Mouse (Mus musculus) telencephalon, adult 2 months (tissue): ENCODE data around the gene Arrdc2.
"Not testable (repeated sequence)": the region's sequence is repeated elsewhere in the genome, so short reads cannot be mapped to it uniquely, and the experiment has no call there.

ENCODE experiments used
- DNase-seq: peaks from one replicate; pipeline ENCODE4 v3.0.0-alpha.2; 2011; ENCODE audit warnings: low read depth, low spot score

Arrdc2 gene

DNA sequence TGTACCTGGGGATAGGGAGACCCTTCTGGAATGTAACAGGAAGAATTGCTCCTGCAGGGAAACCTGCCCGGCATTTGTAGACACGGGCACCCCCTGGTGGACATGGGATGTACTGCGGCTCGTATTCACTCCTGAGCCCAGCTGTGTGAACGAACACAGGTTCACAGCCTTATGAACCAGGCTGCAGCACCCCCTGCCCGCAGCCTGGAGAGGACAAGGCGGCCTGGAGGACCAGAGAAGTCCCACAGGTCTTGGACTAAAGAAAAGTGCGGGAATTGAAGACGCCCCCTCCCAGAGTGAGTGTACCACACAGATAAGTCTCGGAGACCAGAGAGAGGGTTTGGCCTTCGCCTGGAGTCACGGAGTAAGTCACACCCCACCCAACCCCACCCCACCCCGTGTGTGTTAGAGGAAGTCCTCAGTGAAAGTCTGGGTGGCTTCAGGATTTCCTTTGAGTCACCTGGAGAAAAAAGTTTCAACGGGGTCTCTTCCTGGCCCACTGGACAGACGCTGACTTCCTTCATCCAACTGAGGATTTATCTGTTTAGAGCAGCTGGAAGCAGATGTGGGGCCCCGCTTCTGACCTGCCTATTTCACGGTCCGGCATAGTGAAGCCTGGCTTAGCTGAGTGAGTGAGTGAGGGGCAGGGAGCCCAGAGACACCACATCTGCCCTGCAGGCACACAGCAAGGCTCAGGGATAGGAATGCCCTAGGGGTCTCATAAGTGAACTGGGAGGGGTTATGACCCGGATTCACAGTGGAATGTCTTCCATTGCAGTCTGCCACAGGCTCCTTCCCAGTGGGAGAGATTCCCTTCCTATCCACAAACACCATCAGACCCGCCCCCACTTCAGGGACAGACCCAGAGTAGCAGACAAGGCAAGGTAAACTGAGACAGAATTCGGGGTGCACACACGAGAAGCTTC is 1.9 kb upstream of the Arrdc2 start:
- peak; percentile 39 for DNase-seq

DNA sequence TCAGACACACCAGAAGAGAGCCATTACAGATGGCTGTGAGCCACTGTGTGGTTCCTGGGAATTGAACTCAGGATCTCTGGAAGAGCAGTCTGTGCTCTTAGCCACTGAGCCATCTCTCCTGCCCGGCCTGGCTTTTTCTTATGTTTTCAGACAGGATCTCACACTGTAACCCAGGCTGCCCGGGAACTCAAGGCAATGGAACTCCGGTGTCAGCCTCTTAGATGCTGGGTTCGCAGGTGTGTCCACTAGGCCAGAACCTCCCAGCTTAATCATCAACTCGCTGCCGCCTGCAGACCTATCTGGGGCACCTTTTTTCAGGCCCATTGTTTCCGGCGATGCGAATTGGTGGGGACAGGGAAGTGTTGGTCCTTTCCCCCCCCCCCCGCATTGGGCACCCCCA is 1.1 kb upstream of the Arrdc2 start:
- no peak for DNase-seq

DNA sequence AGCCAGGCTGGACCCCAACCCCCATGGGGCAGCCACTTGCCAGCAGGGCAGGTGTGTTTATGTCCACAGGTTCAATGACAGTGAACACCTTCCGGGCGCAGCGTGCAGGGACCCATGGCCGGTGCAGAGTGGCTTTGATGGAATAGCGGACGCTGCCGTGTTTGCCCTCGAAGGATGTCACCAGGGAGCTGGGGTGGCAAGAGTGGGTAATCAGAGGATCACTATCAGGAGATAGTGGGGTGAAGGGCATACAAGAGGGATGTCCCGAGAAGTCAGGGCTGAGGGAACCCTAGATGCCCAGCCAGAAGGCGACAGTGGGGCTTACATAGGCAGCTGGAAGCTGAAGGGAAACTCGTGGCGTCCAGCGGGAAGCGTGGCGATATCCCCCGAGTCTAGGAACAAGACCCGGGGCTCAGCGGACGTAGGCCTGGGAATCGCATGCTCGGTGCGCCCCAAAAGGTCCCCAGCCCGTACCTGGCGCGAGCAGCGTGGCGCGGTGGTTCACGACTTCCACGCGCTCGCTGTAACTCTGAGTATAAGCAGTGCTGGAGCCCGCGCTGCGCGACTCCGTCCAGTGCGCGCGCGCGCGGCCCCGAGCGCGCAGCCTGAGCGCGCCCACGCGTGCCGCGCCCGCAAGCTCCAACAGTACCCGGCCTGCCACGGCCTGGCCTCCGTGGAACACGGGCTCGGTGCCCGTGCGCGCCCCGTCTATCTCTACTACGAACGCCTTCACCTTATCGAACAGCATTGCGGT is 689 bp downstream of the Arrdc2 start:
- no peak for DNase-seq

DNA sequence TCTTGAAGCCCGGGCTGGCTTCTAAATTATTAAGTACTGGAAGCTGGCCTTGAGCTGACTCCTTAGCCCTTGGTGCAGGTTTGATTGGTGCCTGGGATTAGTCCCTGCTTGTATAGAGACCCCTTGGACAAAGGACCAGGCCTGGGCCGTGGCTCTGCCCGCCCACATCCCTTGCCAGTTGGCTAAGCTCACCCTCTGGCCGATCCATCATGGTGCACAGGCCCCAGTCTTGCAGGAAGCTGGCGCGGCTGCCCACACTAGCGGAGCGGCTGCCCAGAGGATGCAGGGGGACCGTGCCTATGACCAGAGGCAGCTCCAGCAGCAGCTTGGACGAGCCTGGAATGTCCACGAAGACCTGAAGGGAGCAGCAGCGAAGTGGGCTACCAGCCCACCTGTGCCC is 2.9 kb downstream of the Arrdc2 start:
- DNase-seq: no peak

DNA sequence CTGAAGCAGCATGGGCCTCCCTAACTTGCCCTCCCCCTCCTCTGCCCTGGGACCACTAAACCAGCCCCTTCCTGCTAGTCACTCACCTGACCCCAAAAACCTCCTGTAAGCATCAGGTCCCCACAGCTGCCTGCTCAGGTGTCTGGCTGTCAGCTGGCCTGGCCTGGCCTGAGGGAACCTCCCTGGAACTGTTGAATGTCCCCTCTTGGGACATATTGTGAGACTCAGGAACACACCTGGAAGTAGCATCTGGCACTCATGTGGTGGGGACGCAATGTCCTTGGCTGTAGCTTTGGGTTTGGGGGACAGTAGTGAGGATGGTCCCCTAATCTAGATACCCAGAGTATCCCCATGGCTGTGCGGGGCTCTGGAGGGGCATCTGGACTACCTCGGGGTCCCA is 5.4 kb downstream of the Arrdc2 start:
- no peak for DNase-seq

DNA sequence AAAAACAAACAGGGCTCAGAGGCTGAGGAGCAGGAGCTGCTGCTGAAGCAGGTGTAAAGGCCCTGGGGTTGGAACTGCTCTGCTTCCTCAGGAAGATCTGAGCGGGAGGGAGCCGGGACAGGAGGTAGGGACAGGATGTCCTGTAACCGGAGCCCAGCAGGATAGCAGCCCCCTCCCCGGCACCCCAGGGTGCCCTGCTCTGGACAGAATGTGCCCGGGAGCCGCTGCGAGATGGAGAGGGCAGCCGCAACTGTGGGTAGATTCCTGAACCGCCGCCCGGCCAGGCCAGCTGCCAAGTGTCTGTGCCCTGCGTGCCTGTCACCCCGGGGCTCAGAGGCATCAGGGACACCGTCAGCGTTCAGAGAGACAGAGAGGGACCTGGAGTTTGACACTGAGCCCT is 6.0 kb downstream of the Arrdc2 start:
- DNase-seq: no peak

DNA sequence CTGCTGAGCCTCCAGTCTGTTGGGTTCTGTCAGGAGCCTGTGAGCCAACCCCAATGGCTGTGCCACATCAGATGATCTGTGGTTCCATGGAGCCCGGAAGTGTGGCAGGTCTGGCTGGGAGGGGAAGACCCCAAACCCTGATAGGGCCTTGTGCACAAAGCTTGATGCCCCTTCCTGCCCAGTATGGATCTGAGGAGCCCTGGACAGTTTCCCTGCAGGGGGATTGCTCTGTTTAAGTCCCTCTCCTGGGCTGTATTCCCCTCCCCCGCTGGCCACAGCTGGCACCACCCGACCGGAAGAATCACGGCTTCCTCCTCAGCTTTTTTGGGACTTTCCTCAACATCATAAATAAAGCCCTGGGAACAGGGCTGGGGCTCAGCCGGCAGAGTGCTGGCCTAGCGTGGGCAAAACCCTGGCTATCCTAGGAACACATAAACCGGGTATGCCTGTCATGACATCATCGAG is 6.5 kb downstream of the Arrdc2 start:
- DNase-seq: no peak

DNA sequence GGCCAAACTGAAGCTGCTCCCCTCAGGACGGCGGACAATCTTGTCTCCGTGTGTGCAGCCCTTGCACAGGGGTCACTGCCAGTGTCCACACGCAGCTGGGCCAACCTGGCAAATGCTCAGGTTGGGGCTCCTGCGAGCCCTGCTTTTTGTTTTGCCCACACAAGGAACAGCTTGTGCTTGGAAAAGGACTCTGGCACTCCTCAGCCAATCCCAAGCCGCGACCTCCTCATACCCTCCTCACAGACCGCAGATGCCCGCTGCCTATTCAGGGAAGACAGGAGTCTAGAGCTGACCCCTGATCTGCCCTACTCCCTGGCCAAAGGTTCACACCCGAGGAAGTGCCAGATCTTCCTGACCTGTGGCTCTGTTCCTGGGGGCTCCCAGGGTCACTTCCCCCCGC is 7.1 kb downstream of the Arrdc2 start:
- DNase-seq: no peak

DNA sequence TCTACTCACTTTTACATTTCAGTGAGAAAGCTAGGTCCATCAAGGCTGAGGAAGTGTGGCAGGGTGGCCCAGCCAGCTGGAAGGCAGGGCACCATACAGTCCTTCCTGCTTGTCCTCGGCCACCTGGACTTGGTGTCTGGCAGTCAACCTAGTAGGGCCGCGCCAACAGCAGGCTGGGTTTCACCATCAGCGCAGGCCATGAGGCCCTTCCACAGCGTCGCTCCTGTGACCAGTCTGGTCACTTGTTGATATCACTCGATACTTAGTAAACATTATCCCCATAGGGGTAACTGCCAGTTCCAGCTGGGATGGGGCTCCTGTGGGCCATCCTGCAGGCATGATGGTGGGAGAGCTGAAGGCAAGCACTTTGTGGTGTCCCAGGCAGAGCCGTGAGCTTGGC is 8.0 kb downstream of the Arrdc2 start:
- no peak for DNase-seq

DNA sequence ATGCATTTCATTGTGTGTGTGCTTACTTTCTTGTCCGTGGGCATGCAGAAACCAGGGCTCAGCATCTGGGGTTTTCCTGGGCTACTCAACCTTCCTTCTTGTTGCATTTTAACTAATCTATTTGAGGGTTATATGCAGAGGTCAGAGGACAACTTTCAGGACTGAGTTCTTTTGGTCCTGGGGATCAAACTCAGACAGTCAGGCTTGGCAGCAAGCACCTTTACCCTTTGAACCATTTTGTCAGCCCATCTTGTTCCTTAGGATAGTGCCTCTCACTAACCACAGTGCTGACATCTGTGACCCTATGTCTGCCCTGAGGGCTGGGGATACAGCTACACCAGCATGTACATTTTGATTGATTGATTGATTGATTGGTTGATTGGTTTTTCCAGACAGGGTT is 11.7 kb downstream of the Arrdc2 start:
- no peak for DNase-seq

DNA sequence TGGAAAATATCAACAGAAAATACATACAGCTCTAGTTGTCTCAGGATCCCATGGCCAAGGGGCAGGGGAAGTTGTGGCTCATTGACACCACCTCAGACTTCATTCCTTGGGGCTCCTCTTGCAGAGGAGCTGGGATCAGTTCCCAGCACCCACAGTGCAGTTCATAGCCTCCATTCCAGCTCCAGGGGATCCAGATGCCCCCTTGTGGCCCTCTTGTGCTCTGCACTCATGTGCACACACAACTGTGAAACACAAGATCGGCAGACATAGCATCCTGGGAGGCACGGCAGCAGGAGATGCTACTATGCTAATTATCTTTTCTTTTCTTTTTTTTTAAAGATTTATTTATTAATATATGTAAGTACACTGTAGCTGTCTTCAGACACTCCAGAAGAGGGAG is 12.5 kb downstream of the Arrdc2 start:
- no peak for DNase-seq

DNA sequence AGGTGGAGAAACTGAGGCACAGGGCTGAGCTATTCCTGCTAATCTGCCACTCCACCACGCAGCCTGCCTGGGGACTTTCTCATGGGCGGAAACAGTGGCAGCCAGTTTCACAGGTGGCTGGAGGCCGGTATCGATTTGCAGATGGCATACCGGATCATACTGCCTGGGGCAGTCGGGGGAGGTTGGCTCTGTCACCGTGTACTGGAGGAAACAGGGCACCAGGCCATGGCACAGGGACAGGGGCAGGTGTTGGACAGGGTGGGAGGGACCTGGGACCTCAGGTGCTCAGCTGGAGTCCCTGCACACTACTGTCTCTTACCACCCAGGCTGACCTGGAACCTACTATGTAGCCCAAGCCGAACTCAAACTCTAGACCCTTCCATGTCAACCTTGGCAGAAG is 13.7 kb downstream of the Arrdc2 start:
- no peak for DNase-seq

DNA sequence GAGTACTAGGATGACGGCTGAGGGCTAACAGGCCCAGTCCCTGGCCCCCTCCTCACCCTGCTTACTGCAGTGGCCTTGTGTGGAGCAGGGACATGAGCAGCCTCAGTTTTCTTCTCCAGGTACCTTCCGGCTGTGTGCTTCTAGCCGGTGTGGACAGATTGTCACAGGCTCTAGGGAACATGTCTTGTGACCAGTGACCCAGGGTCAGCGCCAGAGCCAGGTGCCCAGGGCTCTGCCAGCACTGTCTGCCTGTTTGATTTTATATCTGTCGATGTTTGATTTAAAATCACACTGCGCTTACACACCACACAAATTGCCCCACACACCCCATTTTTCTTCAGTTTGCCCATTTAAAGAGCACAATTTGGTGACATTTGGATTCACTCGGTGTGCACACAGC is 15.7 kb downstream of the Arrdc2 start:
- DNase-seq: no peak

DNA sequence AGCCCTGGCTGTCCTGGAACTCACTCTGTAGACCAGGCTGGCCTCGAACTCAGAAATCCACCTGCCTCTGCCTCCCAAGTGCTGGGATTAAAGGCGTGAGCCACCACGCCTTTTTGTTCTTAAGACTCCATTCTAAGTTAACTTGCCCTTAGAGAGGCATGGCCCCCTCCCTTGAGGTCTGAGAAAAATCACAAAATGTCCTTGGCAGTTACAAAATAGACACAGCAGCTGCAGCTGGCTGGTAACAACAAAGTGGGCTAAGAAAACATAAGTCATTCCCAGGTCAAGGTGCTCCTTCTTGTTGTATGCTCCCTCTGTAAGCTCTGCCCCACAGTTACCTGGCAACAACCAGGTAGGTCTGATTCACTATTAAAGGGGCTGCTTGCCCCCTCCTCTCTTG is 16.9 kb downstream of the Arrdc2 start:
- DNase-seq: not testable (repeated sequence)

DNA sequence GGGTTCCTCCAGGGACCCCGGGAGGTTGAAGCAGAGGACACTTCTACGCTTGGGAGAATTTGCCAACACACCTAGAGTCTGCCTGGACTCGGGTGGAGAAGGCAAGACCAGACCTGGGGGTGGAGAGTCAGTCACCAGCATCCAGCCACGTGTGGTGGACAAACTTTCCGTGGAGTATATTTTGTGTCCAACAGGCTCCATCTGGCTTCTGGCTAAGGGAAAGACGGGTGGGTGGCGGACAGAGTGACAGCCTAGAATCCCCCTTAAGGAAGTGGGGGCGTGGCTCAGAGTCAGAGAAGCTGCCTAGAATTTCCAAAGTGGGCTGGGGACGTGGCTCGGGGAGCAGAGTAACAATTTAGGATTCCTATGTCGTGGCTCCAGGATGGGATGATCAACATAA is 17.5 kb downstream of the Arrdc2 start:
- DNase-seq: no peak

DNA sequence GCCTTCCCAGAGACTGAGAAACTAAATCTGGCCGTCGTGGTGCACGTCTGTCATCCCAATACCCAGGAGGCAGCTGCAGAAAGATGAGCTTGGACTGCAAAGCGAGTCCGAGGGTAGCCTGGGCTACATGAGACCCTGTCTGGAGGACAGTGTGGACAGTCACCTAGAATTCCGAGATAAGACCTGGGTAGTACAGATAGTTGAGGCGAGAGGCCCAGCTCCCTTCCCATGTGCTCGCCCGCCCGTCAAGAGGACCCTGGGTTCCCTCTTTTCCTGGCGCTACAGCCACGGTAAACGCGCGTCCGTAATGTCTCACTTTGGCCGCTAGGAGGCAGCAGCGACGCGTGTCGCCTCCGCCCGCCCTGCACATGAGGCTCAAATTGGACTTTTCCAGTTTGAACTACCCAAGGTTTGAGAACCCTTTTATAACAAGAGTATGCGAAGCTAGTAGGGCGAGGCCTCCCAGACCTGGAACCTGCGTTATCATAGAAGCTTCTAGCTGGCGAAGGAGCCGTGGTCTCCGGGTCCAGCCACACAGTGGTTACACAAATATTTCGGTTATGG is 18.0 kb downstream of the Arrdc2 start:
- DNase-seq: no peak

DNA sequence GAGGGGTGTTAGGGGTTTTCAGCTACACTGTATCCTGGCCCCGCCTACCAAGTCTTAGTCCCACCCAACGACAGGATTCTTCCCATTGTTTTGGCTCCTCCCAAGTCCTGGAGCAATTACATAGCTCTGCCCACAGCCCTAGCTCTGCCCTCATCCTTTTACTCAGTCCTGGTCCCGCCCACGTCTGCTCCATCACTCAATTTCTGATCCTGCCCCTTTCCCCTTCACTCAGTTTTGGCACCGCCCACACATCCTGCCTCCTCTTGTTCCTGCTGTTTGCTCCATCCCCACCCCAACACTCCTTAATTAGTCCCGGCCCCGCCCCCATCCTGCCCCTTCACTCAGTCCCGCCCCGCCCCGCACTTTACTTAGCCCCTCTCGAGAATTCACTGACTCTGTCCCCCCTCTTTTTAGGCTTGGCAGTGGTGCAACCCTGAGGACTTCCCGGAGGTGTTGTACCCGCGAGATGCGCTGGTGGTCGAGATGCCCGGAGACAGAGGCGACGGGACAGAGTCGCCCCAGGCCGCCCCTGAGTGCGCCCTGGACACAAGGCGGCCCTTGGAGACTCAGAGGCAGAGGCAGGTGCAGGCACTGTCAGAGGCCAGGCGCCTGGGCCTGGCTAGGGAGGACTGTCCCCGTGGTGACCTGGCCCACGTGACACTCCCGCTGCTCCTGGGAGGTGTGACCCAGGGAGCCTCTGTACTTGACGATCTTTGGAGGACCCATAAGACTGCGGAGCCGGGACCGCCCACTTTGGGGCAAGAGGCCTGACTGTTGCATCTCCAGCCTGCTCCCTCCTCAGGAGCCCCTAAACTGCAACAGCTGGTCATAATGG is 19.2 kb downstream of the Arrdc2 start:
- no peak for DNase-seq

DNA sequence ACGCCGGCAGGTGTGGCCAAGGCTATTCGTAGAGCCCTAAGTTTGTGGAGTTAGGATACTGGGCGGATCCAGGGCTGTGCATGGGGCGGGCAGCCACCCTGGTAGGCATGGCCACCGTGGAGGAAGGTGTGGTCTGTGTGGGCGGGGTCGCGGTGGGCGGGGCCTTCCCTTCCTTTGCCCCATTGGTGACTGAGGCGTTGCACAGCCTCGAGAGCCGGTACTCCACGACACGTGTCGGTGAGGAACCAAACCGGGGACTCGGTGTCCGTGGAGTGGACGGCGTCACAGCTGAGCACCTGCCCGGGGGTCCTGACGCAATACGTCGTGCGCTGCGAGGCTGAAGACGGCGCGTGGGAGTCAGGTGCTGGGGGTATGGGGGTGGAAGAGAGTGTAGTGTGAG is 22.8 kb downstream of the Arrdc2 start:
- no peak for DNase-seq

DNA sequence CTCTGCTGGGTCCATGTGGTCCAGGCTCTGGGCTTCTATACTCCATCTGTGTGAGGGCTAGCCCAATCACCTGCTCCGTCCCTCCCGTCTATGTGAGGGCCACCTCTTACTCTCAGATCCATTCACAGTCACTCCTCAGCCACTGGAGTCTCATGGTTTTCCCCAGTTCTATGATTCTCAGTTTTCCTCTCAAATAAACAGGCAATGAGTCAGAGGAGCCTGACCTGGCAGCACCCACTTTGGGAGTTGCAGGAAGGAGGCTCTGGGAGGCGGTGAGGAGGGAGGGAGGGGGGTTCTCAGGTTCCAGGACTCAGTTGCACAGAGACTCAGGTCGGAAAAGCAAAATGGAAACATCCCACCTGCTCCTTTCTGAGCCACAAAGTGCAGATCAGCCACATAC is 26.6 kb downstream of the Arrdc2 start:
- no peak for DNase-seq

DNA sequence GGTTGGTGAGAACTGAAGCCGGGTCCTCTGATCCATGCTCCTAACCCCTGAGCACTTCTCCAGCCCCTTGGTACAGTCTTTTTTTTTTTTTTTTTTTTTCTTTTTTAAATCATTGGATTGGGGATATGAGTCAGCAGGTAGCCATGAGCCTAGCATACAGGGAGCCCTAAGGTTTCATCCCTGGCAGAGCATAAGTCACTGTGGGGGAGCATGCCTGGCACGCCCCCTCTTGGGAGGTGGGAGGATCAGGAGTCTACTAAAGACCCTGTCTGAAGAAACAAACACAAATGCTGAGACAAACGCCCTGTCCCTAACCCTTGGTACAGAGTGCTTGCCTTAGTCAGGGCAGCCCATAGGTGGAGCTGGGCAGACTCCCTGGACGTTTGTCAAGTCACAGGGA is 27.5 kb downstream of the Arrdc2 start:
- no peak for DNase-seq

DNA sequence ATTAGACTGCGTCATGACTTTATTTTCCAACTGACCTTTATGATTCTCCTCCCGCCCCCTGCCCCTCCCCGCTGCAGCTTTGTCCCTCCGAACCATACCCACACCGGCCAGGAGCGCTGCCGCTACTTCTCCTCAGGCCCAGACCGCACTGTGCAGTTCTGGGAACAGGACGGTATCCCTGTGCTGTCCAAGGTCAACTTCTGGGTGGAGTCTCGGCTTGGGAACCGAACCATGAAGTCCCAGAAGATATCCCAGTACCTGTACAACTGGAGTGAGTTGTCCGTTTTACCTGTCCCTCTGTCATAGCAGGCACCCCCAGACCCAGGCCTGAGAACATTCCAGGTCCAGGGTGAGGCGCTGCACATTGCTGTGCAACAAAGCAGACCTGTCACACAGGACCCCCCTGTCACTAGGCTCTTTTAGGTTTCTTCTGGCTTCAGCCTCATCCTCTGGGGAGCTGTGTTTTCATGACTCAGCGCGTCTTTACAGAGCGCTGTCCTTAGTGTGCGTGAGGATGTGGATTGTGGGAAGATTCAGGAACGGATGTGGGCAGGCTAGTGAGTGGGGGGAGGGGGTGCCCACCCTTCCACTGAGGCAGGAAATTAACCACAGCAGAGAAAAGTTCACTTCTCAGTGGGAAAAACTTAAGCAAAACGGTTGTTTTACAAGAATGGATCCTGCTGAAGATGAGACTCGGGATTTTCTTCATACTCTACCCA is 28.4 kb downstream of the Arrdc2 start:
- DNase-seq: no peak
